ENCODE assay signal across 8 mouse cellular contexts in the genomic region with DNA sequence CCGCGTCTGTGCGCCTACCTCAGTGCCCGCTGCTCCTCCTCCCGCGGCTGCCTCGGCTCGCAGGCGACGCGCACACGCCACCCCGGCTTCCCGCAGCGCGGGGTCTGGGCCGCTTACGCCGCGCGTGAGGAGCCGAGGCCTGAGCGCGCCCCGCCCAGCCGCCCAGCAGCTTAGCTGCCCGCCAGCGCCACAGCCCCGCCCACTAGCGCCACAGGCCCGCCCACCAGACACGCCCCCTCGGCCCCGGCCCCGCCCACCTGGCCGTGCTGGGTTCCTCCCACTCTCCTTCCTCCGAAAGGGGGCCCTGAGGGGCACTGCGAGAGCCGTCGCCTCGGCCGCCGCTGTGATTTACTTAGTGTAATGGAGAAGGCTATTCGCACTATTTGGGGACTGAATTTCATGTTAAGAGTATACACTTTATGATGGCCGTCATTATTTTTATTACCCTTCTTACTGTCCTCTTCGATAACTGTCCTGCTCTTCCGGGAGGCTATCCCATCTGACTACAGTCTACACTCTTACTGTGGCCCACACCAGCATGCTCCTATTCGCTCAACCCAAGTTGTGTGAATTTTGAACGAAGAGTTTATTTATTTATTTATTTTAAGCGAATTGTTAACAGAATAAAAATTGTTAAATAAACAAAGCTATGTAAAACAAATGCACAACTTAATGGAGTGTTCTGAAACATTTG. TPM values are rescaled to one million over a fixed set of nuclear protein-coding genes. Genes with fewer than 3 reads are reported as not detected.
DNase-seq lines count a peak whose midpoint lies in the region; ATAC-seq and TF ChIP-seq lines count a peak whose summit lies in the region.

Ppp2r3a (minus strand) TSS at position 152 of the 694 bp plus-strand sequence.

- H3K27ac ChIP-seq in heart, embryonic 14.5 days (replicated peaks in 1 of 2; ENCODE audit: control insufficient read depth in 1 of 2, insufficient read depth in 1 of 2, low read depth in 2 of 2, low read length in 2 of 2): peak within 1 kb of the TSS; percentile 95 to 98
- peak within 1 kb of the TSS; percentile 78; the same call in 1 of the 2 replicates for H3K27ac ChIP-seq in liver, embryonic 11.5 days (ENCODE audit: low read depth, low read length)

- peak within 1 kb of the TSS; percentile 98 for H3ac ChIP-seq in myocyte (ENCODE audit: control insufficient read depth, insufficient read length)

- peak; percentile 69 for DNase-seq in c-Kit-negative CD71-positive TER-119-positive erythroid progenitor cells, embryonic 14.5 days (ENCODE audit: low read depth, low spot score)
- peak; percentile 59 for DNase-seq in fibroblast of lung, adult 2 months (ENCODE audit: low read depth)
- peak; percentile 99 for DNase-seq in kidney, postnatal 10 days
- DNase-seq in liver, embryonic 11.5 days (ENCODE audit: low spot score): peak; percentile 100
- DNase-seq in spleen, postnatal 4 days (ENCODE audit: low spot score in 2 of 2): peak; percentile 95 to 99

- no peaks in the 10 kb centered on the region for H3K36me3 ChIP-seq in heart, embryonic 14.5 days (ENCODE audit: control insufficient read depth, insufficient read depth, low read length)
- no peaks in the 10 kb centered on the region for H3K36me3 ChIP-seq in liver, embryonic 11.5 days (ENCODE audit: control insufficient read depth, insufficient read depth, low read length)
- no peaks in the 10 kb centered on the region for H3K36me3 ChIP-seq in myocyte (ENCODE audit: control insufficient read depth, insufficient read depth)

- H3K4me2 ChIP-seq in heart, embryonic 14.5 days (ENCODE audit: low read length): peak within 1 kb of the TSS; percentile 83
- peak within 1 kb of the TSS; percentile 95 for H3K4me2 ChIP-seq in liver, embryonic 11.5 days
- peak within 1 kb of the TSS; percentile 90 for H3K4me2 ChIP-seq in myocyte (ENCODE audit: low read depth)

- peak; percentile 88 for TF ChIP-seq POLR2A in myocyte (IDR thresholded peaks at IDR 0.05; ENCODE audit: insufficient read length, low read depth)

- peak within 1 kb of the TSS; percentile 72 to 91 for H3K4me3 ChIP-seq in heart, embryonic 14.5 days (ENCODE audit: control insufficient read depth in 1 of 2, insufficient read depth in 1 of 2, low read depth in 1 of 2, low read length in 2 of 2)
- H3K4me3 ChIP-seq in liver, embryonic 11.5 days (ENCODE audit: low read depth, low read length): peak within 1 kb of the TSS; percentile 73
- H3K4me3 ChIP-seq in myocyte: peak within 1 kb of the TSS; percentile 49

- peak; percentile 72 for ATAC-seq in CD4-positive, CD25-positive, alpha-beta regulatory T cell, adult 4 months
- ATAC-seq in heart, embryonic 14.5 days (ENCODE audit: insufficient number of reproducible peaks, insufficient read depth, low FRiP score, low read depth): peak; percentile 93
- ATAC-seq in liver, embryonic 11.5 days (replicated peaks; ENCODE audit: low FRiP score): peak; percentile 93

- H3K27me3 ChIP-seq in heart, embryonic 14.5 days (ENCODE audit: control insufficient read depth, insufficient read depth, low read length): no peaks in the 10 kb centered on the region
- no peaks in the 10 kb centered on the region for H3K27me3 ChIP-seq in liver, embryonic 11.5 days (replicated peaks; ENCODE audit: control insufficient read depth, insufficient read depth, low read length)
- H3K27me3 ChIP-seq in myocyte (ENCODE audit: control insufficient read depth, insufficient read depth, insufficient read length): no peaks in the 10 kb centered on the region

- H3K79me2 ChIP-seq in myocyte (ENCODE audit: control insufficient read depth, insufficient read depth): peaks cover 31% of the 10 kb centered on the region

- peak within 1 kb of the TSS; percentile 92 for H3K9ac ChIP-seq in heart, embryonic 14.5 days (ENCODE audit: low read length)
- peak within 1 kb of the TSS; percentile 69 for H3K9ac ChIP-seq in liver, embryonic 11.5 days (ENCODE audit: low read depth, low read length)

- H3K4me1 ChIP-seq in heart, embryonic 14.5 days (ENCODE audit: control insufficient read depth in 2 of 2, insufficient read depth in 2 of 2, low read length in 2 of 2): peaks cover 0 to 13% of the 10 kb centered on the region in 2 experiments; a peak in 3 of 4 replicates
- H3K4me1 ChIP-seq in liver, embryonic 11.5 days (replicated peaks; ENCODE audit: control insufficient read depth, insufficient read depth, low read length): peaks cover 8% of the 10 kb centered on the region

- WGBS in heart, embryonic 14.5 days: 1% methylated on average over 38 of the region's 50 CpGs
- WGBS in liver, embryonic 11.5 days: 1% methylated on average over 50 of the region's 50 CpGs

- no peaks in the 10 kb centered on the region for H3K9me3 ChIP-seq in heart, embryonic 14.5 days (ENCODE audit: control insufficient read depth, low read length)
- H3K9me3 ChIP-seq in liver, embryonic 11.5 days (ENCODE audit: control insufficient read depth, low read length): no peaks in the 10 kb centered on the region

TF ChIP-seq in myocyte, 11 proteins besides CTCF, POLR2A, EP300 and RAD21:
- TF ChIP-seq POLR2AphosphoS2 (IDR thresholded peaks at IDR 0.05; ENCODE audit: insufficient read length, low read depth): peak; percentile 75
- no peak for TF ChIP-seq TCF3 (IDR thresholded peaks at IDR 0.05; ENCODE audit: insufficient read length, low read depth)
- no peak for TF ChIP-seq REST (IDR thresholded peaks at IDR 0.05; ENCODE audit: insufficient read depth, insufficient read length)
TF ChIP-seq in myocyte: peak in this region for 1.

RNA-seq across cellular contexts. Expression of gene Ppp2r3a, which starts in this region (rescaled TPM):
- 1 to 10 TPM; 1.7 to 2.4 TPM for polyA plus RNA-seq in CD4-positive, CD25-positive, alpha-beta regulatory T cell, adult 4 months (2017; shearing (Covaris generic))
- 107 and 109 TPM in 2 replicates for polyA plus RNA-seq in heart, embryonic 14.5 days (2014; fragmentation: Nextera tagmentation; extraction: Ambion mirVana)
- 7.5 and 7.9 TPM in 2 replicates for polyA plus RNA-seq in liver, embryonic 11.5 days (2014; fragmentation: Nextera tagmentation; extraction: Ambion mirVana)
- 6.0 TPM for polyA plus RNA-seq in myocyte (2012; fragmentation: generic; extraction: Trizol)

Comparison
In these comparisons a context has a peak if more than half of its experiments do, and no peak if none do; other contexts are left out.
1. Peak in every context shown above with its lines: DNase-seq, ATAC-seq, H3K4me3 ChIP-seq and H3K27ac ChIP-seq.
2. RNA of gene Ppp2r3a (polyA plus RNA-seq): 107 to 109 TPM in heart, embryonic 14.5 days; 7.5 to 7.9 TPM in liver, embryonic 11.5 days, 6.0 TPM in myocyte (single experiment) and 1.7 to 2.4 TPM in CD4-positive, CD25-positive, alpha-beta regulatory T cell, adult 4 months; every median in the first group is over 10 times any median in the second.